Mouse (Mus musculus): Measurements from ENCODE around the gene Nsmce3.

The Nsmce3 gene

DNA sequence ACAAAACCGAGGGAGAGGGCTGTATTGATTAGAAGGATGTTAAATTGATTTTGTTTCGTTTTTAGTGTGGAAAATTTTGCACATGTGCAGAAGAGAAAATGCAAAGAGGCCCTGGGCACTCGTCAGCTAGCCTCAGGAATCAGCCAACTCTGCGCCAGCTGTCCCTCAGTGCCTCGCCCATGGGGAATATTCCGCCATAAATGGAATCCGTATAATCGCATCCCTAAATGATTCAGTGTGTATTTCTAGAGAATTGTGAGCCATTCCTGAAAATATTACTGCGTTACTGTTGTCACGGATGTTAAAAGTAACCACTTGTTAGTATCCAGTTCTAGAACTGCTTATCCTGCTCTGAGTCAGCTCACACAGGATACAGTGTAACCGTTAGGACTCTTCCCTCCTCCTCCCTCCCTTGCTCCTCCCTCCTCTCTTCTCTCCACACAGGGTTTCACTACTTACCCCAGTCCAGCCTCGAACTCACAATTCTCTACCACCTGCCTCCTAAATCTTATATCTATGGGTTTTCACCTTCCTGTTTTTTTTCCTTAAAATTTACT is 16.2 kb downstream of the Nsmce3 start:
- DNase-seq (ENCODE audit: low read depth) = no peak

DNA sequence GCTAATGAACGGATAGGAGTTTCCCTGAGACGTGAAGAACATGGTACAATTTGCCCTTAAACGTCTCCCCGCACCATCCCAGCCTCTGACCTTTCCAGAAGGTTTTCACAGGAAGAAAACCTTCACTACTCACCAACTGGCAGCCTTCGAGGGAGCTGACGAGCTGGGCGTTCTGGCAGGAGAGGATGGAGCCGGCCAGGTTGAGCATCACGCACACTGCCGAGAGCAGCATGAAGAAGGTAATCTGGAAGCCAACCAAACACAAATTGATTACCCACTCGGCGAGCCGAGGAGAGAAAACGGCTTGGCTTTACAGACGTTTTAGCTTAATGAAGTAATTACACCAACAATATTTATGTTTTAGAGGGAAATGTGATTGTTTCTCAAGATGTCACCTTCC is 16.8 kb downstream of the Nsmce3 start:
- DNase-seq (ENCODE audit: low read depth) = no peak

DNA sequence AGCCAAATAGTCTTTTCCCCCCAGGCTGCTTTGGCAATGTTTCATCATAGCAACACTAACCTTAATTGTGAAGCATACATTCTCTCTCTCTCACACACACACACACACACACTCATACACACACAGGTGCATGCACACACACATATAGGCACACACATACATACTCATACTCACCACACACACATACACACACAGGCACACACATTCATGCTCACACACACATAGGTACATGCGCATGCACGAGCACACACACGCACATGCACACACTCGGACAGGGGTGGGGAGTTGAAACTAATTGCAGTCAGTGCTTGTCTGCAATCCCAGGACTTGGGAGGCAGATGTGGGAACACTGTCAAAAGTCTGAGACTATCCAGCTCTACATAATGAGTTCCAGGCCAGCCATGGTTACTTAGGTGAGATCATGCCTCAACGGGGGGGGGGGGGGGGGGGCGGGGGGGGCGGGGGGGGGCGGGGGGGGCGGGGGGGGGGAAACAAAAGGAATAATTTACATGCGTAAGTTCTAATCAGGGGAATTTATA is 17.3 kb downstream of the Nsmce3 start:
- no peak for DNase-seq (ENCODE audit: low read depth)

DNA sequence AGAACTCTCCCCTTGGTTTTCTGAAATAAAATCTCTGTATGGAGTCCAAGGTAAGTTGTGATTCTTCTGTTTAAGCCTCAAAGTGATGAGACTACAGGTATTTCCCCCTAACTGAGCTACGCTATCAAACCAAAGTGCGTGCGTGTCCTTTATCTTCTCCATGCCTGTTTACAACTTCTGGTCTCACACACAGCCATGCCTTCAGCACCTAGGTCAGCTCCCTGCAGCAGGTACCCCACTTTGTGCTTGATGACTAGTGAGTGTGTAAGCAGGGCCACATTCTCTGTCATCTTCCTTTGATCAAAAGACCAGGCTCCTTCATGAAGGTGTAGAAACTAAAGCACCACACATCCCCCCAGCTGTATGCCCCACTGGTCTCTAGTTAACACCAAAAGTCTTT is 22.0 kb downstream of the Nsmce3 start:
- DNase-seq (ENCODE audit: low read depth) = no peak

DNA sequence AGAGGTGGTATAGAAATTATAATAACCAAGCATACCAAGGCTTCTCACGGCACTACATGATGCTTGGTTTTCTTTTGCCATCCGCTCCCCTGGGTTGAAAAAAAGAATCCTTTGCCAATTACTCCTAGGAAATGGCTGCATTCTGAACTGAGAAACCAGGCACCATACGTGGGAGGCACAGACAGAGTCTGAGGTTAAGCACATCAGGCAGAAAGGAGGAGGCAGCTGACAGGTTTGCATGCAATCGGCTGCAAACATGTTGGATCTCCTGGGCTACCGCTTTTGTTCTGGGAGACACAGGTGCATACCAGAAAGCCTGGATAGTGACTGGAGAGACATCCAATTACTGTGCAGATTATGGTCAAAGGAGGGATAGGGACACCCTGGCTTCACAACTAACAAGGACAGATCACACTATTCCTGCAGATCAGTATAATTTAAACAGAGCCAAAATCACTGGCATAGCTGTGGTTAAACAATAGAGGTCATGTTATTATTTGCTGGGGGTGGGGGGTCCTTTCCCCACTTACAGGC is 25.4 kb downstream of the Nsmce3 start:
- no peak for DNase-seq (ENCODE audit: low read depth)

DNA sequence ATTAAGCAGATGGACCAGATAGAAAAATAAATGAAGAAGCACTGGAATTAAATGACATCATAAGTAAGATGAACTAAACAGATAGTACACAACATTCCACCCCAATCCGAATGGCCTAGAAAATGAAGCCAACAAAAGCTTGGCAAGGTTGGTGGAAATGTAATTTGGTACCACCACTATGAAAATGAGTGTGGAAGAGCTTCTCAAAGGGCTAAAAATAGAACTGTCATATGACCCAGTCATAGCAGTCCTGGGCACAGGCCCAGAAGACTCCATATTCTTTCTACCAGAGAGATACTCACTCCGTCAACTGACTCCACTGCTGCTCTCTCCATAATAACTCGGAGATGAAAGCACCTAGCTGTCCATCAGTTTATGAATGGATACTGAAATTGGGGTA is 26.7 kb downstream of the Nsmce3 start:
- DNase-seq (ENCODE audit: low read depth) = no peak

DNA sequence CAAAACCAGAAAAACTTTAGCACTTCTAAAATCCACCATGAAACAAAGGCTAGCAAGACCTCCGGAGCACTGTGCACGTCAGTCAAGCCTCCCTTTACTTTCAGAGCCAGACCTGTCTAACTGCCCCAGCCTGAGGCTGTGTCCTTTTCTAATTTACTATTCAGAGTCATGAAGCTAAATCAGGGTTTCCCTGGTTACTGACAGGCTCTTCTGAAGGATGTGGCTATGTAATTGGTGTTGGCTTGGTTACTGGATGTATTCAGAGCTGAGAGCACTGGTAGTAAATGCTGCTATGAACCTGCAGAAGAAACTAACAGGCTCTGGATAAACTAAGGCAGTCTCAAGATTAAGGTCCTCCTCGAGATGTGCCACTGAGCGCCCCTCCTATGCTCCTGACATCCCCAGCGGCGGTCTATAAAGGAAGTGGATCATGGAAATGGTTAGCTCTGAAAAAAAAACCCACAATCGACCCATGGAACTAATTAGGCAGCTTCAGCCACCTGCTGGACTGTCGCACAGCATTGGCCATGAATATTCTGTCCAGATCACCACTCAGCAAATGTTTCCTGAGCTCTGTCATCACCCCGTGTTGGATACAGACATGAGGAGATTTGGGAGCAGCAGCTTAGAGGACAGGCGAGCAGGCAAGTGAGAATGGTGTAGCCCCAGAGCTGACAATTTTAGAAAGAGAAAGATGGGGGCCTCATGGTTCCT is 31.7 kb downstream of the Nsmce3 start:
- DNase-seq (ENCODE audit: low read depth) = no peak

DNA sequence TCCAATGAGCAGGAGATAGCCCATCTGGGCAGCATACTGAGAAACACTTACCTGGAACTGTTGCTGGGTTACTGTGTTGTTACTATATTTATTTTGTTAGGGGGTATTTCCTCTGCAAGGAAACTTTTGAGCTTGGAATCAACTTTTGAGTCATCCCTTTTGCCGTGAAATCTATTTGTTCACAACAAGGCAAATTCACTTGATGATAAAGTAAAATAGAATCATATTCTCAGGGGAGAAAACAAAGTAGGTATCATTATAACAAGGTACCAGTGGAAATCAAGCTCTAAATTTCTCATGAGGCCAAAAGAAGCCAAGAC is 32.3 kb downstream of the Nsmce3 start:
- no peak for DNase-seq (ENCODE audit: low read depth)

DNA sequence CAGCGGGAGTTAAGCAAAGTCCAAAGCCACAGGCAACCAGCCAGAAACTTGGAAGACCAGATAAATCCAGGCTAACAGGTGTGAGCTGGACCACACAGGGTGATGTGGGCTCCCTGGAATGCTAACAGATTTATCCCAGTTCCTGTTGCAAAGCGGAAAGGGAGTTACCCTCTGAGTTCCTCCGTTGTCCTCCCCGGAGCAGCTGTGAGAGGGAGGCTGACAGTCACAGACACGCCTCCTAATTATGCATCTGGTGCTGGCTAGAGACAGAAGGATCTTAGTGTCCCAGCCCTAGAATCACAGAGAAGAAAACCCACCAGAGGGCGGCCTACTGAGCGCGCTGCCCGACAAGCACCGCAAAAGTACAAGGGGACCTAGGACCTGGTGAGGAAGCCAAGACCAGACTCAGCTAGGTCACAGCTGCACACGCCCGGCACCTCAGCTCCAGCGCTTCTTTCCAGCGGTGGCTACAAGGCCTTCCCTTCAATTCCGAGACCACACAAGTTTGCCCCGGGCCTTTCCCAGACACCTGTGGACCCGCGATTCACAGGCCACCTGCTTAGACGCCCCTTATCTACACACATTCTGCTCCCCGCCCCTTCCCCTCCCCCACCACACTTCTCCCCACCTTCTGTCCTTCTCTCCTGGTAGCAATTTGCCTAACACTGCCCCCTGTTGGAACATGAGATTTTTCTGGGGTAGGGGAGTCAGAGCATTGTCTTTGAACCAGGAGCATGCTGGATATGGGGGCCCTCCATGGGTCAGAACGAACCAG is 32.8 kb downstream of the Nsmce3 start:
- DNase-seq (ENCODE audit: low read depth) = no peak

DNA sequence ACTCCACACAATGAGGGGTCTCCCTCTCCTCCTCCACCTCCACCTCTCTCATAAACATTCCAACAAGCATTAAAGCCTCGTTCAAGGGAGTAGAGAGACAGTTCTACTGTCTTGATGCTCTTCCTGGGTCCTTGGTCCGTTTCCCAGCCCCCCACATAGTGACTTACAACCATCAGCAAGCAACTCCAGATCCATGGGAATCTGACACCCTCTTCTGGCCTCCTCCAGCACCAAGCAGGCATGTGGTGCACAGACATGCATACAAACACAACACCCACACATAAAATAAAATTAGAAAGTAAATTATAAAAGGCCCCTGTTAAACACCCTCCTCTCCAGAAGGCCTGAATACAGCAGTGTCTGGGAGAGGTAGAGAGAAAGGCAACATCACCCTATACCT is 33.5 kb downstream of the Nsmce3 start:
- DNase-seq (ENCODE audit: low read depth) = no peak

DNA sequence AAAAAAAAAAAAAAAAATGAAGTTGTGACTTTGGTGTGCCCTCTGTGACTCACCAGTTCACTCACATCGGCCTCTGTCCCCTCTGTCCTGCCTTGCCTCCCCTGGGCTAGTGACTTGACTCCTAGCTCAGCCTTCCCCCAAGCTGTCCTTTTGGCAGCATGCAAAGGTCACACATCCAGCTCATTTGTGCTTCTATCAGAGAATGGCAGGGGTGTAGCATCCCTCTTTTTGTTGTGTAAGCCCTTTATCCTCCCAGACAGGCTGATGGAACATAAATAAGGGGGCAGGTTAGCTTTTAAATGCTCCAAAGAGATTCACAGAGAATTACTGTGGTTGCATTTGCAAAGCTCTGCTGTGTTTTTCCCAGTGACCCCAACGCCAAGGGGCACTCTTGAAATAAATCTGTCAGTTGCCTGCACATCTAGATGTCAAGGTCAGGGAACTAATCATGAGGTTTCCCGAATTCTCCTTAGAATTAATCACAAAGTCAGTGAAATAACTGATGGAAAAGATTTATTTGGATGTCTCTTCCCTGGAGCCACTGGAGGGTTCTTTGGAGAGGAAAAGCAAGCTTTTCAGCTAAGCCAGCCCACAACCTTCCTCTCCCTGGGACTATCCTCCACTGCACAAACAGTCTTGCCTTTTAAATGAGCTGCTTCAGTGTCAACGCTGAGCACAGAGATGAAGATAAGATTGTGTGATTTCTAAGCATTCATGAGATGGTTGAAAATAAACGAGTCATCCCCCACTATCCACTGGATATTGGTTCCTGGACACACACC is 42.4 kb downstream of the Nsmce3 start:
- DNase-seq (ENCODE audit: low read depth) = no peak

DNA sequence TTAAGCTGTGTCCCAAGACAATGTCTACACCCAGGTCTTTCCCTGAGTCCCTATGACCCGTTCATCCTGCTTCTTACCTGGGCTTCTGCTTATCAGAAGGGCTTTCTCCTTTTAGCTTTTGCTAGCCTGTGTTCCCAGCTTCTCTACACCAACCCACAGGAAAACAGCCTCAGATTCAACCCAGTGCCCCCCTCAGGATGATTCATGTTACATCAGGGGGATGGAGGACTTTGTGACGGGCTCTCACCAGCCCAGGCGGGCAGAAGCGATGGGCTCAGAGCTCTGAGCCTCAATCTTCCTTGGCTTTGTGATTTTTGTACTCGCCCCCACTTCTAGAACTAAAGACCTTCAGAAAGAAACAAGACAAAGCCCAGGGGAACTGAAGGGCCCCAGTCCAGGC is 51.7 kb downstream of the Nsmce3 start:
- no peak for DNase-seq (ENCODE audit: low read depth)

DNA sequence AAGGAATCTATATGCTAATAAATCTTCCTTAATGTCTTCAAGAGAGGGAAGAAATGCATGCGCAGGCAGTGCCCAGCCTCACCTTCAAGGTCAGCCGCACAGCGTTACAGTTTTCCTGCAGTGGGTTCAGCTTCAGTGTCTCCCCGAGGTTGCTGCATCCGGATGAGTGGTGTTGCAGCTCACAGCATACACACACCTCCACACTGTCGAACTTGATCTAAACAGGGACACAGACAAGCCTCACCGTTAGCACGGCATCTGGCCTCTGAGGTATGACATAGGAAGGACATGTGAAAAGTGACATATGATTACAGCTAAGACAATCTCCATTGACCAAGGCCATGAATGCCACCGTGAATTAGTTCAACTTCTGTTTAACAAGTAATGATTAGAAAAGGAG is 53.1 kb downstream of the Nsmce3 start:
- DNase-seq (ENCODE audit: low read depth) = no peak

Data from fibroblast of lung, adult 2 months (primary cell).